Mouse (Mus musculus): ENCODE data around the gene Antxrl.
A peak's percentile ranks its signal among the peaks of the same experiment; 100 is the strongest.

DNA sequence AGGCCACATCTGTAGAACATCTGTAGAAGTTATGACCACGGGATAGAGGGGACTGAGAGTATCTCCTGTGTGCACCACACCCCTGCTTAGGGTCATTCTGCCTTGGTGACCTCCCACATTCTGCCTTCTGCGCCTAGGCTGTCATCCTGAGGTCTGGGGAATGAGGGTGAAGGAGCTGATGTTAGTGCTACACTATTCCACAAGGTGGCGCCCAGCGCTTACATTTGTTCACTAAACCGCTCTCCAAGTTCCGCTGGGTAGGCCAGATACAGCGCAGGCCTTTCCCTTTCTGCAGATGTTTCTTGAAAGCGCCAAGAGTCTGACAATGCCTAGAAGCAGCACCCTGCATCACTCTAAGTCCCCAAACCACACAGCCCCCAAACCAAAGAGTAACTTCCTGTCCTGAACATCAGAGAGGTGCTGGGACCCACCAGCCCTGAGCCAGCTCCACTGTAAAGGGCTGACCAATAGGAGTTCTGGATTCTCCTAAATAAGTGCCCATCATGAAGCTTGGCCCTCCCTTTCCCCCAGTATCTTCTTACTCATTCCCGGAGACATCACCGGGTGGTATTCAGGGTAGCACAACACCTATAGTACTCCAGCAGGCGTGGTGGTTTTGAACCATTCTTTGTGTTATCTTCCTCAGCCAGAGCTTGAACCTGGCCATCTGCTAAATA is 28.0 kb downstream of the Antxrl start:
- peak; percentile 94 for TF ChIP-seq CTCF (IDR thresholded peaks at IDR 0.05; ENCODE audit: low read depth)
- no peak for TF ChIP-seq EP300 (IDR thresholded peaks at IDR 0.05; ENCODE audit: low read depth)
